Mouse (Mus musculus) E14TG2a.4 (cell line): ENCODE measurements around the gene Fam227a.

ENCODE experiments used
- H3K27me3 ChIP-seq: 2 replicates; pipeline ENCODE4 v1.6.1; 2014; ENCODE audit warnings: low read length, control low read depth; ENCODE audit not compliant: insufficient read depth
- H3K36me3 ChIP-seq: 2 replicates; pipeline ENCODE4 v1.6.1; 2014; ENCODE audit warnings: low read length, control low read depth; ENCODE audit not compliant: insufficient read depth
- H3K4me1 ChIP-seq: replicated peaks from 2 replicates; pipeline ENCODE4 v1.6.1; 2014; ENCODE audit warnings: low read depth, low read length, control low read depth
- H3K4me3 ChIP-seq: replicated peaks from 2 replicates; pipeline ENCODE4 v1.5.1; 2014; ENCODE audit warnings: mild to moderate bottlenecking, low read length
- H3K9me3 ChIP-seq: 2 replicates; pipeline ENCODE4 v1.6.1; 2014; ENCODE audit warnings: low read length, control low read depth
- CTCF ChIP-seq: conservative IDR thresholded peaks from 2 replicates; pipeline ENCODE4 v1.5.1; 2014; ENCODE audit warnings: low read length
- NANOG ChIP-seq: IDR thresholded peaks from 2 replicates; pipeline ENCODE4 v1.6.1; 2014; ENCODE audit warnings: borderline replicate concordance, low read length, mixed read lengths
- POU5F1 ChIP-seq: IDR thresholded peaks from 2 replicates; pipeline ENCODE4 v1.6.1; 2014; ENCODE audit warnings: low read length, borderline replicate concordance

Gene Fam227a

GRCm38 (mm10) chr15:79577671-79578426 lies 80.9 kb downstream of the Fam227a start:
- Histone ChIP-seq H3K36me3 (no peaks in the 10 kb centered on the region), H3K27me3 (no peaks in the 10 kb centered on the region), H3K9me3 (peaks cover 12% of the 10 kb centered on the region), H3K4me1 (no peaks in the 10 kb centered on the region), H3K4me3 (no peak overlapping the region)
- TF ChIP-seq CTCF (no peak), POU5F1 (no peak), NANOG (no peak)

- Histone ChIP-seq H3K27me3 (no peaks in the 10 kb centered on the region), H3K4me1 (no peaks in the 10 kb centered on the region), H3K9me3 (peaks cover 6% of the 10 kb centered on the region), H3K36me3 (no peaks in the 10 kb centered on the region), H3K4me3 (no peak overlapping the region)
- TF ChIP-seq POU5F1 (no peak), NANOG (no peak), CTCF (no peak)
These were observed 81.8 kb downstream of the Fam227a start for GRCm38 (mm10) chr15:79576947-79577346.

- H3K36me3 ChIP-seq, result no peaks in the 10 kb centered on the region
- no peaks in the 10 kb centered on the region for H3K4me1 ChIP-seq
- TF ChIP-seq POU5F1 (no peak), NANOG (no peak), CTCF (no peak)
- H3K4me3 ChIP-seq, result no peak overlapping the region
- no peaks in the 10 kb centered on the region; the same call in 1 of the 2 replicates for H3K9me3 ChIP-seq
- no peaks in the 10 kb centered on the region for H3K27me3 ChIP-seq
These were observed 83.1 kb downstream of the Fam227a start for GRCm38 (mm10) chr15:79575543-79576222.

- peaks cover 5% of the 10 kb centered on the region; the same call in 1 of the 2 replicates for H3K4me1 ChIP-seq
- H3K36me3 ChIP-seq, result no peaks in the 10 kb centered on the region; the same call in 1 of the 2 replicates
- H3K4me3 ChIP-seq, result no peak overlapping the region
- no peaks in the 10 kb centered on the region for H3K27me3 ChIP-seq
- no peaks in the 10 kb centered on the region for H3K9me3 ChIP-seq
- TF ChIP-seq POU5F1 (no peak), CTCF (no peak), NANOG (no peak)
These were observed 96.3 kb downstream of the Fam227a start for GRCm38 (mm10) chr15:79562417-79562816.

- Histone ChIP-seq H3K9me3 (no peaks in the 10 kb centered on the region), H3K4me1 (peaks cover 2% of the 10 kb centered on the region; the same call in 1 of the 2 replicates), H3K4me3 (no peak overlapping the region), H3K27me3 (no peaks in the 10 kb centered on the region), H3K36me3 (no peaks in the 10 kb centered on the region; the same call in 1 of the 2 replicates)
- TF ChIP-seq NANOG, result no peak
- TF ChIP-seq POU5F1, result no peak
- TF ChIP-seq CTCF, result no peak
These were observed 99.1 kb downstream of the Fam227a start for GRCm38 (mm10) chr15:79559649-79560048.
